ENCODE assay signal across 9 mouse cellular contexts in genomic region chr2:37802610-37803212, GRCm38 (mm10). TPM values are rescaled to one million over a fixed set of nuclear protein-coding genes. Genes with fewer than 3 reads are reported as not detected.
DNase-seq lines count a peak whose midpoint lies in the region; ATAC-seq and TF ChIP-seq lines count a peak whose summit lies in the region.
"Had no signal": no experiment of that assay in that cellular context is flagged by ENCODE, and none has a peak within 500 bp of the region (broad histone marks: within the 10 kb centered on the region; RNA-seq: fewer than 3 reads in every experiment).

No protein-coding gene starts in this region.

- TF ChIP-seq POLR2A in small intestine, adult 2 months (IDR thresholded peaks at IDR 0.05; ENCODE audit: low read depth, low read length) = no peak

- no peaks in the 10 kb centered on the region for H3K27me3 ChIP-seq in midbrain, embryonic 13.5 days
- no peaks in the 10 kb centered on the region for H3K27me3 ChIP-seq in small intestine, adult 2 months (ENCODE audit: control insufficient read depth, insufficient read depth, low read length)

- peak; percentile 78 for TF ChIP-seq CTCF in small intestine, adult 2 months (IDR thresholded peaks at IDR 0.05; ENCODE audit: extremely low read depth, insufficient read length, insufficient replicate concordance, low read depth, low read length)

- no peak overlapping the region for H3K4me3 ChIP-seq in midbrain, embryonic 13.5 days (replicated peaks)
- no peak overlapping the region for H3K4me3 ChIP-seq in small intestine, adult 2 months (ENCODE audit: low read depth, low read length)

- H3K27ac ChIP-seq in midbrain, embryonic 13.5 days = no peak overlapping the region
- H3K27ac ChIP-seq in small intestine, adult 2 months (ENCODE audit: insufficient read depth, low read depth, low read length) = no peak overlapping the region
- H3K27ac ChIP-seq: macrophage had no signal

- intact Hi-C loops in left cerebral cortex, postnatal 4 days (cut with DNase I) = no loop called here

- H3K4me1 ChIP-seq in midbrain, embryonic 13.5 days (replicated peaks) = peaks cover 12% of the 10 kb centered on the region
- H3K4me1 ChIP-seq in small intestine, adult 2 months (ENCODE audit: control insufficient read depth, insufficient read depth, insufficient read length, low read length) = no peaks in the 10 kb centered on the region

- peak; percentile 79 for ATAC-seq in midbrain, embryonic 13.5 days

- peak; percentile 66 for DNase-seq in gastrocnemius, adult 18-20 months (ENCODE audit: low spot score)
- no peak for DNase-seq in gastrocnemius, postnatal 25 days
- peak; percentile 80 to 85 for DNase-seq in cerebellum, postnatal 25 days
- peak; percentile 59 for DNase-seq in gastrocnemius, postnatal 10 days
- DNase-seq in kidney, adult 11 months = peak; percentile 49
- DNase-seq in left cerebral cortex, postnatal 4 days = peak; percentile 73

- peaks cover 10% of the 10 kb centered on the region; the same call in 1 of the 2 replicates for H3K36me3 ChIP-seq in midbrain, embryonic 13.5 days
- no peaks in the 10 kb centered on the region; the same call in 1 of the 2 replicates for H3K36me3 ChIP-seq in small intestine, adult 2 months (ENCODE audit: control insufficient read depth, insufficient read depth, low read length)

- no peaks in the 10 kb centered on the region for H3K9me3 ChIP-seq in midbrain, embryonic 13.5 days

- no peak overlapping the region for H3K9ac ChIP-seq in midbrain, embryonic 13.5 days (replicated peaks)

- no peak overlapping the region for H3K4me2 ChIP-seq in midbrain, embryonic 13.5 days (replicated peaks)

- 48% methylated on average over 4 of the region's 4 CpGs for WGBS in midbrain, embryonic 13.5 days
- 54% methylated on average over 4 of the region's 4 CpGs for WGBS in small intestine, adult 2 months

RNA-seq across cellular contexts. Expression of gene Crb2, which starts 26.7 kb away (rescaled TPM):
- total RNA-seq in gastrocnemius, adult 18-20 months (2021) = under 1 TPM in 1 of 2 experiments, not detected in 1; 0.05 TPM
- total RNA-seq in gastrocnemius, postnatal 25 days (2021) = not detected
- total RNA-seq in gastrocnemius, postnatal 10 days (2021) = under 1 TPM; 0.35 to 0.36 TPM
- 1 to 10 TPM; 3.9 to 4.6 TPM for total RNA-seq in left cerebral cortex, postnatal 4 days (2021)
- polyA plus RNA-seq in midbrain, embryonic 13.5 days (2015; fragmentation: Nextera tagmentation; extraction: Ambion mirVana) = 8.5 and 10.3 TPM in 2 replicates
- polyA plus RNA-seq in small intestine, adult 2 months (2012; rRNA removed) = 0.14 and 0.48 TPM in 2 replicates
- polyA plus RNA-seq: macrophage had no signal
